Mouse (Mus musculus) forebrain, postnatal 0 days (tissue): Measurements from ENCODE around the gene Slc13a2. TPM values are rescaled to one million over a fixed set of nuclear protein-coding genes. Genes with fewer than 3 reads are reported as not detected.

ENCODE experiments used
- ATAC-seq: fragments of 200-750 bp; cut with Nextera tagmentation; 2 replicates; pipeline ENCODE4 v1.8.0; 2017; ENCODE audit warnings: mild to moderate bottlenecking, moderate library complexity
- DNase-seq: peaks from one replicate; pipeline ENCODE4 v3.0.0-alpha.2; 2015
- H3K27ac ChIP-seq: fragments of 300-500 bp; sonication (generic); 2 replicates; pipeline ENCODE4 v1.5.1; 2014; ENCODE audit warnings: low read depth, mild to moderate bottlenecking, antibody characterized with exemption, low read length, moderate library complexity, mixed read lengths
- H3K27me3 ChIP-seq: fragments of 300-500 bp; sonication (generic); 2 replicates; pipeline ENCODE4 v1.6.1; 2014; ENCODE audit warnings: mild to moderate bottlenecking, low read length, mixed read lengths; ENCODE audit not compliant: insufficient read depth
- H3K36me3 ChIP-seq: fragments of 300-500 bp; sonication (generic); 2 replicates; pipeline ENCODE4 v1.6.1; 2014; ENCODE audit warnings: mild to moderate bottlenecking, moderate library complexity; ENCODE audit not compliant: insufficient read depth
- H3K4me1 ChIP-seq: fragments of 300-500 bp; sonication (generic); 2 replicates; pipeline ENCODE4 v1.6.1; 2014; ENCODE audit warnings: antibody characterized with exemption; ENCODE audit not compliant: insufficient read depth
- H3K4me2 ChIP-seq: fragments of 300-500 bp; sonication (generic); 2 replicates; pipeline ENCODE4 v1.6.1; 2014; ENCODE audit warnings: low read depth, mild to moderate bottlenecking, moderate library complexity
- H3K4me3 ChIP-seq: fragments of 300-500 bp; sonication (generic); 2 replicates; pipeline ENCODE4 v1.5.1; 2014; ENCODE audit warnings: low read depth, low read length, mixed read lengths
- H3K9ac ChIP-seq: fragments of 300-500 bp; sonication (generic); 2 replicates; pipeline ENCODE4 v1.6.1; 2014; ENCODE audit warnings: mild to moderate bottlenecking
- H3K9me3 ChIP-seq: fragments of 300-500 bp; sonication (generic); 2 replicates; pipeline ENCODE4 v1.6.1; 2016; ENCODE audit warnings: low read length
- CTCF ChIP-seq: sonication (generic); IDR thresholded peaks from 2 replicates; pipeline ENCODE4 v1.5.1; 2016; ENCODE audit warnings: antibody characterized with exemption, control low read depth, low read depth
- WGBS: fragments of 180-500 bp; shearing (Covaris S2); extraction: QIAGEN DNeasy Blood & Tissue Kit; methylation state at CpG from one replicate; pipeline ENCODE4 v1.1.7; 2014; 5-methylcytosine and 5-hydroxymethylcytosine counted together
- polyA plus RNA-seq: library from polyadenylated mRNA; unstranded; fragments of >200 nt; fragmentation: Nextera tagmentation; extraction: Ambion mirVana; gene quantifications from 2 replicates; pipeline ENCODE4 v1.2.1, GENCODE M21; 2015
- total RNA-seq: library from RNA; depleted of rRNA; stranded (reverse); fragments of >200 nt; gene quantifications from 2 replicates; pipeline ENCODE4 v1.2.3, GENCODE M21; 2014

Slc13a2 gene
- total and polyA plus RNA-seq, 2 experiments from 2014 or later: not detected

DNA sequence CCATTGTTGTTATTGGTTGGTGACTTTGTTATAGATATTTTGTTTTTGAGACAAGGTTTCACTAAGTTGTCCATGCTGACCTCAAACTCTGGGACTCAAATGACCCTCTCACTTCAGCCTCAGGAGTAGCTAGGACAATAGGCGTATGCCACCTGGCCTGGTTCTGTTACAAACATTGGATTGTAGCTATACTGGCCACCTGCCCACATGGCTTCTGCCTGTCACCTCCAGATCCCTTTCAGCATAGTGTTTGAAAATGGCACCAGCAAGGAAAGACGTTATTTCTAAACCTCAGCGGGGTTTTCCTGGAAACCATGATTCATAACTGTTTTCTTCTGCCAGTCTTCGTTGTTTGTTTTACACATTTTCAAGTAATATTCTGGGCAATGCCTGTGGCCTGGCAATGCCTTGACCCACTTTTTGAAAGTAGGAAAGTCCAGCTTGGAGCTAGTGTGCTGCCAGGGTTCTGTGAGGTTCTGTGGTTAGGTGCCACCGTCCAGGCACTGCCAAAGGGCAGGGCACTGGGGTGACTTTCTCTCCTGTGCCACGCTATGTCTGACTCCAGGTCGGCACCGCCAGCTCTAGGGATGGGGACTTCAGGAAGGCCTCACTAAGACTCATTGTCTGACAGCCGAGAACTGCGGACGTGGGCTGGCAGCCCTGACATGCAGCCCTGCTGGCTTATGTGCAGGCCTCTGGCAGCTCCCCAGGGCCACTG is 10.3 kb downstream of the Slc13a2 start:
- H3K4me2 ChIP-seq: no peak overlapping the region
- no peak for TF ChIP-seq CTCF
- WGBS: 54% methylated on average over 11 of the region's 11 CpGs
- H3K27me3 ChIP-seq: no peaks in the 10 kb centered on the region; the same call in 1 of the 2 replicates
- no peak overlapping the region for H3K9ac ChIP-seq
- H3K27ac ChIP-seq: no peak overlapping the region
- no peaks in the 10 kb centered on the region for H3K36me3 ChIP-seq
- no peak for DNase-seq
- H3K4me1 ChIP-seq: no peaks in the 10 kb centered on the region
- ATAC-seq: peak; percentile 32; the same call in 1 of the 2 replicates
- H3K9me3 ChIP-seq: no peaks in the 10 kb centered on the region
- H3K4me3 ChIP-seq: no peak overlapping the region

DNA sequence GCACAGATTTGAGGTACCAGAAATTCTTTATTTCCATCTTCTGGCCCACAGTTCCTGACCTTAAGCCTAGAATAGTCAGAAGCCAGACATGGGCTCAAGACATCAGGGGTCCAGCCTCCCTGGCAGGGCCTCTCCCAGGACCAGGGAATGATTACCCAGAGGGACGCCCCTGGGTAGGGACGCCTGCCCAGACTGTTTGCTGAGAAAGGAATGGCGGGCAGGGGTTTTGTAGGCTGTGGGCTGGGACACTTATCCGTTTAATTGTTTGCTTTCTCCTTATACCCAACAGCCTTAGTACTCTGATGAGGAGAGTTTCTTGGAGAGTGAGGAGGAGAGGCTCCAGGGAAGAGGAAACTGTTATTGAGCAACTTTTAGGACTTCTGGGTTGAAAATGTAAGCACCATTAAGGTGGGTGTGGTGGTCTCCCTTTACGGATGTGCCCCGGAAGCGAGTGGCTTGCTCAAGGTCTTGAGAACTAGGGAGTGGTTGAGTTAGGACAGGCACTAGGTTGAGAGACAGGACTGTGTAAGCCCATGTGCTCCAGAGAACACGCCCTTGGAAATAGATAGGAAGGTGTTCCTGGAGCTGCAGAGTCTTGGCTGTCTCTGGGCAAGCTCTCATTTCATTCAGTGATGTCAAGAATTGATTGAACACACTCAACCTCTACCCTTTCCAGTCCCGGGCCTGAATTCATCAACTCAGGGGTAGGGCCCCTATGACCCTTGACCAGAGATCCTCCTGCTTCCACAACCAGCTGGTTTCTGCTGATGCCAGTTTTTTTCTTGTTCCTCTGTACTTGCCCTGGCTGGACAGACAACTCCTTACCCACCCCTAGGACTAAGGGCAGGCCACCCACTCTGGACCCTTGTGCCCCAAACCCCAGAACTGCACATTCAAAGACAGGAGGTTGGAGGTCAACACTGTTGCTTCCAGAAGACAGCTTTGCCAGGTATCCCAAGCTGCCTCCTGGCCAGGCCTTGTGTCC is 13.5 kb downstream of the Slc13a2 start:
- Histone ChIP-seq H3K4me3 (no peak overlapping the region), H3K27ac (no peak overlapping the region), H3K9me3 (no peaks in the 10 kb centered on the region), H3K27me3 (no peaks in the 10 kb centered on the region; the same call in 1 of the 2 replicates), H3K4me1 (no peaks in the 10 kb centered on the region), H3K4me2 (no peak overlapping the region), H3K36me3 (no peaks in the 10 kb centered on the region), H3K9ac (no peak overlapping the region)
- WGBS: 80% methylated on average over 9 of the region's 9 CpGs
- ATAC-seq (no peak), DNase-seq (no peak)
- TF ChIP-seq CTCF: no peak

DNA sequence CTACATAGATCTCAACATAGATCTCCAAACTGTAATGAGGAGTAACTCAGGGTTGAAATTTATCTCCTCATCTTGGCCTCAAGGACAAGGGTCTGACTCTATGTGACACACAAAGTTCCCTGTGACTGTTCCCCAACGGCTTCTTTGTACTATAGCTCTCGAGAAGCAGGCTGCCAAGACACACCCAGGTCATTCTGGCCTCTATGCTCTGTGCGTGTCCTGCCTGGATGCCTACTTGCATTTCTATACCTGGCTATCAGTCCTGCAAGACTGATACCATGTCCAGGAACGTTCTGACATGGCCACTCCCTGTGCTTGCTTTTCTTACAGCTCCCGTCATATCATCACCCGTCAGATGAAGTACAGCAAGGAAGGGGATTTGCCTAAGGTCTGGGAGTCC is 20.0 kb downstream of the Slc13a2 start:
- Histone ChIP-seq H3K4me2 (no peak overlapping the region), H3K9ac (no peak overlapping the region), H3K9me3 (no peaks in the 10 kb centered on the region), H3K27ac (no peak overlapping the region), H3K36me3 (no peaks in the 10 kb centered on the region), H3K4me3 (no peak overlapping the region), H3K27me3 (no peaks in the 10 kb centered on the region; the same call in 1 of the 2 replicates), H3K4me1 (0 out of 2 replicates have a peak, but pooled peaks cover 3% of the 10 kb centered on the region)
- 75% methylated on average over 6 of the region's 6 CpGs for WGBS
- DNase-seq: no peak
- ATAC-seq: no peak
- TF ChIP-seq CTCF: no peak

GRCm38 (mm10) chr11:78401469-78401868 is 20.5 kb downstream of the Slc13a2 start:
- H3K27ac ChIP-seq: no peak overlapping the region
- H3K9ac ChIP-seq: no peak overlapping the region
- no peaks in the 10 kb centered on the region for H3K9me3 ChIP-seq
- H3K27me3 ChIP-seq: no peaks in the 10 kb centered on the region; the same call in 1 of the 2 replicates
- 77% methylated on average over 3 of the region's 3 CpGs for WGBS
- ATAC-seq: no peak
- H3K4me3 ChIP-seq: no peak overlapping the region
- 0 out of 2 replicates have a peak, but pooled peaks cover 4% of the 10 kb centered on the region for H3K4me1 ChIP-seq
- no peak overlapping the region for H3K4me2 ChIP-seq
- no peak for DNase-seq
- H3K36me3 ChIP-seq: no peaks in the 10 kb centered on the region
- TF ChIP-seq CTCF: no peak

DNA sequence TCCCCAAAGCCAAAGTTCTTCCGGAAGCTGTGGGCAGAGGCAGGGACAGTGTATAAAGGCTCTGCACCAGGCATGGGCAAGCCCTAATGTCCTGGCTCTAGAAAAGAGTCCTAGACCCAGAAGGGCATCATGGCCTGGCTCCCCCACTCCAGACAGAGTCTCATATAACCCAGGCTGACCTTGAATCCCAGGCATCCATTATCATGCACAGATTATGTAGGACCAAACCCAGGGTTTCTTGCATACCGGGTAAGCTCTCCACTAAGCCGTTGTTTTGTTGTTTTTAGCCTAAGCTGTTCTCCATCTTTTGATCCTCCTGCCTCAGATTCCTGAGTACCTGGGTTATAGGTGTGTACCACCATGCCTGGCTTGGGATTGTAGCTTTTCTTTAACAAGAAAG is 21.1 kb downstream of the Slc13a2 start:
- Histone ChIP-seq H3K36me3 (no peaks in the 10 kb centered on the region), H3K4me1 (0 out of 2 replicates have a peak, but pooled peaks cover 4% of the 10 kb centered on the region), H3K9ac (no peak overlapping the region), H3K27ac (no peak overlapping the region), H3K4me3 (no peak overlapping the region), H3K4me2 (no peak overlapping the region), H3K9me3 (no peaks in the 10 kb centered on the region), H3K27me3 (no peaks in the 10 kb centered on the region; the same call in 1 of the 2 replicates)
- no peak for TF ChIP-seq CTCF
- WGBS: 70% methylated on average over 3 of the region's 3 CpGs
- DNase-seq: no peak
- no peak for ATAC-seq

DNA sequence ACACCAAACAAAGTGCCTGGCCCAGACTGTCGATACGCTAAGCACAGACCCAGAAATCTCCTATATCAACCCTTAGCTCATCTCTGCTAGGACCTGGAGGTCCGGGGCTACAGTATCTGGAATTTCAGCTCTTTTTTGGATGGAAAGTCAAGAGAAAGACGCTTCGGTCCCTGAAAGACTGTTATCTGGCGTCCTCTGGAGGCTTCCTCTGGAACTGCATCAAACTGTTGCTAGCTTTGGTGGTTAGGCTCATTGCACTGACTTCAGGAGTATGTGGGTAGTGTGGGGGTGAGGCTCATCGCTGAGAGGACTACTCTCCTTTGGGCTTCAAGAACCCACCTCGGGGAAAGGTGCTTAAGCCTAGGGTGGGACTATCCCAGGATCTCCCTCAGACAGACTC is 22.3 kb downstream of the Slc13a2 start:
- no peaks in the 10 kb centered on the region for H3K9me3 ChIP-seq
- H3K27ac ChIP-seq: no peak overlapping the region
- ATAC-seq (peak; percentile 63), DNase-seq (peak; percentile 88)
- TF ChIP-seq CTCF: peak; percentile 98
- no peak overlapping the region for H3K9ac ChIP-seq
- WGBS: 15% methylated on average over 8 of the region's 8 CpGs
- no peaks in the 10 kb centered on the region; the same call in 1 of the 2 replicates for H3K27me3 ChIP-seq
- H3K36me3 ChIP-seq: no peaks in the 10 kb centered on the region
- H3K4me3 ChIP-seq: no peak overlapping the region
- H3K4me2 ChIP-seq: no peak overlapping the region
- H3K4me1 ChIP-seq: 0 out of 2 replicates have a peak, but pooled peaks cover 4% of the 10 kb centered on the region

- no peaks in the 10 kb centered on the region for H3K36me3 ChIP-seq
- ATAC-seq (no peak), DNase-seq (no peak)
- H3K4me2 ChIP-seq: no peak overlapping the region
- H3K27ac ChIP-seq: no peak overlapping the region
- H3K9ac ChIP-seq: no peak overlapping the region
- 82% methylated on average over 6 of the region's 6 CpGs for WGBS
- no peaks in the 10 kb centered on the region; the same call in 1 of the 2 replicates for H3K27me3 ChIP-seq
- H3K4me3 ChIP-seq: no peak overlapping the region
- no peaks in the 10 kb centered on the region for H3K9me3 ChIP-seq
- 0 out of 2 replicates have a peak, but pooled peaks cover 4% of the 10 kb centered on the region for H3K4me1 ChIP-seq
- TF ChIP-seq CTCF: no peak
These were observed 23.8 kb downstream of the Slc13a2 start for GRCm38 (mm10) chr11:78398212-78398611.
